Mouse (Mus musculus) frontal cortex, adult 2 months (tissue): ENCODE measurements at regions not wholly inside any gene's neighbourhood (a gene's known extent, or its start where the extent isn't known, plus 50 kb on each side); places are given as distances from the start of the nearest gene placed in this dataset.
A peak's percentile ranks its signal among the peaks of the same experiment; 100 is the strongest.

Experiments used
- DNase-seq, 2 experiments: peaks; one replicate each; pipeline ENCODE4 v3.0.0; 2022; ENCODE audit warnings: low spot score in 1 of 2; ENCODE audit errors: extremely low spot score in 1 of 2

DNA sequence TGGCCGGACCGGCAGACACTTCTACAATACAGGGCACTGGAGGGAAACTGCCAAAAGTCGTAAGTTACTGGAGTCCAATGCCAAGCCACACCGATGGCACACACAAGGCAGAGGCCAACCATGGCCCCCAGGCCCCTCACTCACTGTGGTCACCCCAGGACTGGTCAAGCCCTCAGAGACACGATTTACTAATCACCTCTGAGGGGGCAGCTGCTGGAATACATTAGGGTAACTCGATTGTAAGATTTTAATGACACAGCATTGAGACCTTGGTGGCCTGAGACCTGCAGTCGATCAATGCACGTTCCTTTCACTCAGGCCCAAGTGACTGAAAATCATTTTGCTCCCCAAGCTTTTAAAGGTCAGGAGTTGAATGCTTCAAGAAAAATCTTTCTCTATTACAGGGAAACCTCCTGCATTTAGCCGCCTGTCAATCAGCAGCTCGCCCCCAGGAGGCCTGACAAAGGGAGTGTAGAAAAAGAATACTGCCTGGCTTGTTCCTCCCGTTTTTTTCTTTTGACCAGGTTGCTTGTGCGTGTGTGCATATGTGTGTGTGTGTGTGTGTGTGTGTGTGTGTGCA lies 156.2 kb downstream of the Tle3 start:
- no peak for DNase-seq

DNA sequence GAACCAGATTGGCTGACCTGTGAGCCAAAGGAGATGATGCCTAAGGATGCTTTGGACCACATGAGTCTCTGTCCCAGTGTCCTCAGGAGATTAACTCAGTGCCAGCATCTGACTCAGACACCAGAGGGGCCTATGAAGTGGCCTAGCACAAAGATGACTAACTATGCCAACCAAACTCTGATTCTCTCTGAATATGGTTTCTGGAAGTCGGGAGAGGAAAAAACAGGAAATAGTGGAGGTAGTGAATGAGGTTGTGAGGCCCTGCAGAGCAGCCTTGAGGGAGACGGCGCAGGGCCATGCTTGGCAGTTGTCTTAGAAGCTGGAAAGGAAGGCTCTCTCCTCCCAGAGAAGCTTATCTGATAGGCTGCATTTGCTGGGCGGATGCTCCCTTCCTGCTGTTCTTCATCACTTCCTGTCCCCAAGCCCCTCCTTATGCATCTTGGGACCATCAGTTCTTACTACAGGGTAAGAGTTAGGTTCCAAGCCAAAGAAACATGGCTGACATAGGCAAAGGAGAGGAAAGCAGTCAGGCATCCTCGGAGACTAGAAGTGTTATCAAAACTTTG lies 155.4 kb downstream of the Tle3 start:
- no peak for DNase-seq

DNA sequence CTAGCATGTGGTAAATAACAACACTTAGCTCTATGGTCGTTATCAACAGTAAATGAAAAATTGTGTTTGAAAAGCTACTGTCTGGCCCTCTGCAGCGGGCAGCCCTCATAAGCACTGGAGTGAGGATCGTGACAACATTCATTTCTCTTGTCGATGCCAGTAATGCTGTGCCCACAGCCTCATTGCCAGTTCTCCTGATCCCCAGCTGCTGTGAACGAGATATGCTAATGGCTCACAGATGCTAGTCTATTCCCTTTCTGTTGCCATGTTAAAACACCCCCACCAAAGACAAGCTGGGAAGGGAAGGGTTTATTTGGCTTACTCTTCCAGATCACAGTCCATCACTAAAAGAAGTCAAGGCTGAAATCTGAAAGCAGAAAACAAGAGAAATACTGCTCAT lies 148.0 kb downstream of the Tle3 start:
- no peak for DNase-seq

DNA sequence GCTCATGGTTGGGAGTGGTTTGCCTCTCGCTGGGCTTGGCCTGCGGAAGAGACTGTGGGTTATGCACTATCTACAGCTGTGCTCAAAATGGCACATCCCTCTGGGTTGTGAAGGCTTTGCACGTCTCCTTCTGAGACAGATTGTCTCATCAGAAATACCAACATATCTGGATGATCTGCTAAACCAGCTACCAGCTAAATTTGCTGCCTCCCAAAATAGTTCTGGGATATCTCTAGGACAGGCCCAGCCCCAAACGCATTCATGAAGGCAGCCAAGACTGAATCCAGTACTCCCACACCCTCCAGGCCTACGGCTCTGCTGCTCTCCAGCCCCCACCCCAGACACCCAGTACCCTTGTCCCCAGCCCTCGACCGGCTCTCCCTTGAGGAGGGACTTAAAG lies 145.7 kb downstream of the Tle3 start:
- peak; percentile 47 to 71 for DNase-seq

DNA sequence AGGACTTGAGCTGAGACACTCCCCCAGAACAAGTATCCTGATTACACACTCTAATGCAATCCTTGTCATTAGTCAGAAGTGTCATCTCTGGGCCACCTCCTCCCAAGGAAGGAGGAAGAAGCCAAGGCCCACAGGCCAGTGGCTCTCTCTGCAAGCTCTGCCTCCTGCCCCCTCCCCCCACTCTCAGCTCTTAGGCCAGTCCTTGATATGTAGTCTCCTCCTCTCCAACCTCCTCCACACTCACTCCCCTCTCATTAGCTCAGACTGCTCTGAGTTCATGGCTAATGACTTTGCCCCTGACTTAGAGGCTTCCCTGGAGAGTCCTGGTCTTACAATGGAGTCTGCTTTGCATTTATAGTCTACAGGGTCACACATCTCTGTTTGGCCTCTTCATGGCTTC lies 139.3 kb downstream of the Tle3 start:
- DNase-seq: no peak

DNA sequence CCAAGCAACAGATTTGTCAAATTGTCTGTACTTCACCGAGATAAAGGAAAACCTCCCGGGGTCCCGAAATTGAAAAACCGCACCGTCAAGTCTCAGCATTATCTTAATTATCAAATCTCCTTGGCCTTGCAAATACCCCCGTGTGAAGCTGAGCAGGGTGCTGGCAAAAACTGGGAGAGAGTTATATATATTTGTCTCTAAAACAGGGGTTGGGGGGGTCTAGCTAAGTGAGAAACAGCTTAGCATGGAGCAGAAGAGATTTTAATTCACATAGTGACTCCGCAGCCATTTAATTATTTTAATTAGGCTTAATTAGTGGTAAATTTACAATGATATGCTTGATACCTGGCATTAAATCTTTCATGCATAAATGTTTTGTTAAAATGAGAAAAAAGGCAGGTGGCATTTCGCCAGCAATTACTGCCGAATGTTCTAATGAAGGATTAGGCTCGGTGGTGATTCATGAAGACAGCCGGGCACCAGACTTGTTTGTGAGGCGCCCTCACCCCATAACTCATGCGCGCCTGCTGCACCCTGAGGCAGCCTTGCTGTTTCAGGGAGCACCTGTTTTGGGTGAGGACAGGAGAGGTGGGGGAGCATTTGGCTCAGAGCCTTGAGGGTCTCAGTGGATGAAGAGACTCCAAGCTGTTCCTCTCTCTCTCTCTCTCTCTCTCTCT lies 138.2 kb downstream of the Tle3 start:
- DNase-seq: no peak

DNA sequence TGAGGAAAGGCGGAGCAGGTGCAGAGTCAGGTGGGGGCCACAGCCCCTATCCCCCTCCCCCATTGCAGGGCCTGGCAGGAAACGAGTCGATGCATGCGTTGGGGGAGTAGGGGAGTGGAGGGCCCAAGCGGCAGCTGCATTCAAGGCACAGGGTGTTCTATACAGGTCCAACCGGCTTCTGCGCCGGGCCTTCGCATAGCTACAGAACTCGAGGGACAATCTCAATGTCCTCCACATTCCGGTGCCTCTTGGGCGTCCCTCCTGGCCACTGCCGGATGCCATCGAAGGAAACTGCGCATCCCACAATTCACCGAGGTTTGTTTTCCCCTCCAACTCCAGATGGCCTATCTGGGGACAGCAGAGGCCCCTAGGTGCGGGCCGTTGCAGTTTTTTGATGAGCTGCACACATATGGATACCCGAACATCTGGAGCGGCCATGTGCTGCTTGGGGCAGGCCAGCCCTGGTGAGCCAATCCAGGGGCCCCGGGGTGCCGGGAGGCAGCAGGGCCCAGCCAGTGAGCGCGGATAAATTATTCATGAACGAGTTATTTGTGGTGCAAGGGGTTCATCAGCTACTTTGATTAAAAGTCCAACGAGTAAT lies 137.5 kb downstream of the Tle3 start:
- DNase-seq: no peak

DNA sequence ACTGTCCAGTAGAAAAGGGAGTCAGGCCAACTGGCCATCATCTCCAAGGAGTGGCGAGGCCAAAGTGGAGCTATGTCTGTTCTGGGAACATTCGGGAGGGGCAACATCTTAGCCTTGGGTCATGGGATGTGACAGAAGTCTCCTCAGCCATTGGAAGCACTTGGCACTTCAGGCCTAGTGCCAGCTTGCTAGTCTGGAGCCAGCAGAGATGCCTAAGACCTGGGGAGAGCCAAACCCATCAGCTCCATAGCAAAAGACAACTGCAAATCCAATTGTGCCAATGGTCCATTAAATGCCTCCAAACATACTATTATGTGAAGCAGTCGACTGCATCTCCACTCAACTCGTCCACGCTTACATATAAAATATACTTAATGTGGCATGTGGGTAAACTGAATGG lies 136.9 kb downstream of the Tle3 start:
- no peak for DNase-seq

DNA sequence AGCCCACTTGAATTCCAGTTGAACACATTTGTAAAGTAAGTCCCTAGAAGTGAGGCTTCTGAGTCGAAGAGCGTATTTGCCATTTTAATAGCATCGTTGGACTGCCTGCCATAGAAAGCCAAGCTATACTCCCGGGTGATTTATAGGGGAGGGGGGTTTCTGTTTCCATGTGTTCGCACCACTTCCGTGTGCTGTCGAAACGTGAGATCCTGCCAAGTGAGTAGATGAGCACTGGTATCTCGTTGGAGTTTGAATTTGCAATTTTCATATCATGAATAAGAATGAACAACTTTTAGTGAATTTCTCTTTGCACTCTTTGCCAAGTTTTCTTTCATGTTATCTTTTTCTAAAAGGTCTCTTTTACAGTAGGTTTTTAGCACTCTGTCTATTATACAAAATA lies 128.7 kb downstream of the Tle3 start:
- no peak for DNase-seq

DNA sequence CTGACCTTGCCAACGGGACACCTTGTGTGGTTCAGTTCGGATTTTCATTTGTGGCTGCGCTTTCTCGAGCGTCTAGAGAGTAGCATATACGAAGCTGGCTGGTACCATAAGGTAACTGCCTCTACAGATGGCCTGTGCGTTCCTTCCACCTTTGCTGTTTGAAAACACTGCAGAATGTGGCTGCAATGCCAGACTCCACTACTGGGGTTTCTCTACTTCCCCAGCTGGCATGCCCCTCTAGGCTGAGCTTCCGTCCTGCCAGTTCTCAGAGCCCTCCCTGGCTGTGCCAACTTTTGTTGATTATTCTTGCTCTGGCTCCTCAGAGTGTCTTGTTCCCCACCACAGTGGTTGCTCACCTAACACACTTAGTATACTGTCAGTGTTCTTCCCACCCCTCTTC lies 120.7 kb downstream of the Tle3 start:
- no peak for DNase-seq

DNA sequence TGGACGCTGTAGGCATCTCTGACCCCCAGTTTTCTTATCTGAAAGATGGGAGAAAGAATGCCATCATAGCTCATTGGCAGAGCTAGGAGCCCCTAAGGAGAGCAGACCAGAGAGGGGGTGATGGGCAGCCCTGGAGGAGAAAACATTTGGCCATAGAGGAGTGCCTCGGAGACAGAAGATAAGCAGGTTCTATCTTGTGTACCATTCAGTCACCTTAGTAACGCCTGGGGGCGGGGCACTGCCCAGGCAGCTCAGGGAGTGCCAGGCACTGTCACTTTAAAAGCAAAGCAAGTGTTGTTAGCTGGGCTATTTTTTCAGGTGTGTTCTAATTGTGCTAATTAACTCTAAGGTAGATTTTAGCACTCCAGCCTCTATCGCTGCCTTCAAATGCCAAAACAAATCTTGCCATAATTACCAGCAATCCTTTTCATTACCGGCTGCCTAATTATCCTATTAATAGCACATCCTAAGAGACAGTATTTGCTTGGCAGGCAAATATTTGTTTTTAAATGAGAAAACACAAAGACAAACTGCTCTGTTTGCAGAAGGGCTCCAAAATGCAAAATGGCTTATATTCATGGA lies 119.1 kb downstream of the Tle3 start:
- DNase-seq: no peak

DNA sequence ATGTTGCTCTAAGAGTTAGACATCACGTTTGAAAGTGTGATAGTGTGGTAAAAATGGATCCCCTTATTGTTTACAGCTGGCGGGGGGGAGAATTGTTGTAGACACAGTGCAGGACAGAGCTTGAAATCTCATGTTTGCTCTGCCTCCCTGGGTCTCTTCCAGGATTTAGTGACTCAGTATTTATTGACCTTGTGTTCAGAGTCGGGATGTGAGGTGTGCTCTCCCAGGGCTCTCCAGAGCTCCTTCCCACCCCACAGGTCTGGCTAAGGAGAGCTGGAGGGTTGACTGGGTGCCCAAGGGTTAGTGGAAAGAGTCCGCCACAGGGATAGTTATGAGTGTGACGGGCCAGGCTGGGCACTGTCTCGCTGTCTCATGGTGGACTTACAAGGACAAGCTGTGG lies 117.8 kb downstream of the Tle3 start:
- DNase-seq: no peak

DNA sequence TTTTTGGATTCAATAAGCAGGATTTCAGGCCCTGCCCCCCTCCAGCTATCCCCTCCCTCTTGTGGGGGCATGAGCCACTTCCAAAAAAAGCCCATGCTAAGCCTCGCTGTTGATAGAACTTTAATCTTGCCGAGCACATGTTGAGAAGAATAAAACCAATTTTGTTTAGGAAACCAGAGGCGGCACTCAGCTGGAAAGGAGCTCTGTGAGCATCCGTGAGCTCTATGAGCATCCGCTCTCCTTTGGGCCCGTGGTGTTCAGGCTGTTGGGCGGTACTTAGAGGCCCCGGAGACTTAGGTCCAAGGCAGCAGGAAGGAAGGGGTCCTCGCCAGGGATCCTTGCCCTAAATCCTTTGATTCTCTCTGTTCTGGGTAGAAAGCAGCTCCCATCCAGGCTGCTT lies 117.0 kb downstream of the Tle3 start:
- DNase-seq: no peak

DNA sequence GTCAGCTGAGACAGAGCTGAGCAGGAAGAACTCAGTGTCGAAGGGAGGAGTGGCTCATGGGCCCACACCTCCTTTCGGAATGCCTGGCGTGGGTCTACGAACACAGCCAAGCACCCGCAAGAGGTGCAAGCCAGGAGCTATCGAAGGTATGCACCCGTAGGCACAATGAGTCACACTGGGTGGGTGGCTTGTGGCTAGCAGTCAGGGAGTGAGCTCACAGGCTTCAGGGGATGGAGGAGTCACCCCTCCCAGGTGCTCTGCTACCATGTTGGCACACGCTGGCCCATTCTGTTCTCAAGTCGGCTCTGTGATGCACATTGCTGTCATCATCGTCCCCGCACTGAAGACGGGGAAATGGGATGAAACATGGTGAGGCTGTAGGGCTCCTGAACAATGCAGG lies 115.7 kb downstream of the Tle3 start:
- DNase-seq: peak in 1 of 2 experiments; percentile 31

DNA sequence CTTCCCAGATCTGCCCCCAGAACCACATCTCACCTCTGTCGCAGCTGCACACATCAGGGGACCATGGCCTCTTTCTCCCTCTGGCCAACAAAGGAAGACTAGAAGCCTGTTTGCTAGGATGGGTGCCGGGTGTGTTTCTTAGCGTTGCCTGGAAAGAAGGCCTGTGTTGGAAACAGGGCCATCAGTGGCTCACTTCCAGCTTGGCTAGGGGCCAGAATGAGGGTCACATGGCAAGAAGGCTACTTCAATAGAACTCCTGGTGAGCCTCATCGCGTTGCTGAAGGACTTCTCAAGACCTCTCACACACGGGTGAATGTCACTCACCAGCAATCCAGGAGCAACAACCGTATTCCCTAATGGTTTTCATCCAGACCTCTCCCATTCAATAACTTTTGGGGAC lies 115.0 kb downstream of the Tle3 start:
- DNase-seq: no peak

DNA sequence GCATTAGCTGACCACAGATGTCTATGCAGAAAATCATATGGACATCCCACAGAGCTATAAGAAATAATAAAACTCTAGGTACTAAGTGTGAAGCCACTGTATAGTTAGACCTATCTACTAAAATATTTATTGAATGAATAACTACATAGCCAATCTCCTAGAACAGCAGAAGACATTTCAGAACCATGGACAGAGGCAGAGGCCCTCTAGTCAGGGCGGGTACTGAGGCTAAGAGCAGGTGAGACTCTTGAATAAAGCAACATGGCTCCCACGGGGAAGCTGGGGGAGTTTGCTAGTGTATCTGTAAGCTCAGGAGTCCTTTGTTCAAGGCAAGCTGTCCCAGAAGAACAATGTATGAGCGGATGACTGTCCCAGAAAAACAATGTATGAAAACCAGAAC lies 112.2 kb downstream of the Tle3 start:
- no peak for DNase-seq

DNA sequence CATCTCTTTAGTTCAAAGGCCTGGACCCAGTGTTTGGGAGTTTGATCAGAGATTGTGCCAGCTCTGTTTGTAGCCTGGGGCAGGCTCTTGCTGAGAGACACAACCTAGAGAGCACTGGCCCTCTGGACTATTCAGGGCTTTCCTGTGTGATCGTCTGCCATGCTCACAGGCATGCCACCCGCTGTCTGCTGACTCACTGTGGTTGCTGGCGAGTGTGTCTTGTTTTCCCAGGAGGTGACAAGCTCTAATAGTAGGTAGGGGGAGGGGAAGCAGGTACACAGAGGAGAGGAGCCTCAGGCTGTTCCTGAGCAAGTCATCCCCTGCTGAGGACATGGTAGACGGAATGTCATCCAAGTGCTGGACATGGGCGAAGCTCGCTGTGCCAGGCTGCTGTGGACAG lies 107.5 kb downstream of the Tle3 start:
- DNase-seq: no peak

DNA sequence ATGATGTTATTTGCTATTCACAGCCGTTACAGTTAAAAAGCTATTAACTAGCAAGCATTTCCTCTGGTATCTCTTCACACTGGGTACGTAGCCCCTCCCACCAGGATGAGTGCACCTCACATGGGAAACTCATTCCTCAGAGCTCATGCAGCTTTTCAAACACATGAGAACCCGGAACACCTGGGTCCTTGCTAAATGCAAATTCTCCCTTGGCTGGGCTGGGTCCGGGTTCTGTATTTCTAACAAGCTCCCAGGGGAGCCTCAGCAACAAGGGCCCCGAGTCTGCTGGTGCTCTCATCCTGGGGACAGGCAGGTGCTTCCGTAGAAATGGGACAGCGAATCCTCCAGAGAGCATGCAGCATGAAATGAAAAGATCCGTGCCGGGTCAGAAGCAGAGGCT lies 106.7 kb downstream of the Tle3 start:
- no peak for DNase-seq

DNA sequence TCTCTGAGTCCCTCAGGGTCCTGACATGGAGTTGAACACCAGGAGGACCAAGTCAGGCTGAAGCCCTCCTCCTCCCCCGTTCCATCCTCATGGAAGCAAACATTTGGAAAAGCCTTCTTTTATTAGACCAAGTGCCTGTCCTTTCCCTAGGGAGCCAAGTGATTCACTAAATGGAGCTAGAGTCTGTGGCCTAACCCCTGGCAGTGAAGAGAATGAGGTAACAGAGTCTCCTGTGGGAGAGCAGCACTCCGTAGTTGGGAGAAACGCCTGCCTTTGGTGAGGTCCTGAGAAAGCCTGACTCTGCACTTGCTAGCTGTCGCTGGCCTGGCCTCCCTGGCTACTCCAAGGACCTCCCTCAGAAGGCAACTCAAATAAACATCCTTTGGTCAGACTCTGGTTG lies 104.2 kb downstream of the Tle3 start:
- no peak for DNase-seq

DNA sequence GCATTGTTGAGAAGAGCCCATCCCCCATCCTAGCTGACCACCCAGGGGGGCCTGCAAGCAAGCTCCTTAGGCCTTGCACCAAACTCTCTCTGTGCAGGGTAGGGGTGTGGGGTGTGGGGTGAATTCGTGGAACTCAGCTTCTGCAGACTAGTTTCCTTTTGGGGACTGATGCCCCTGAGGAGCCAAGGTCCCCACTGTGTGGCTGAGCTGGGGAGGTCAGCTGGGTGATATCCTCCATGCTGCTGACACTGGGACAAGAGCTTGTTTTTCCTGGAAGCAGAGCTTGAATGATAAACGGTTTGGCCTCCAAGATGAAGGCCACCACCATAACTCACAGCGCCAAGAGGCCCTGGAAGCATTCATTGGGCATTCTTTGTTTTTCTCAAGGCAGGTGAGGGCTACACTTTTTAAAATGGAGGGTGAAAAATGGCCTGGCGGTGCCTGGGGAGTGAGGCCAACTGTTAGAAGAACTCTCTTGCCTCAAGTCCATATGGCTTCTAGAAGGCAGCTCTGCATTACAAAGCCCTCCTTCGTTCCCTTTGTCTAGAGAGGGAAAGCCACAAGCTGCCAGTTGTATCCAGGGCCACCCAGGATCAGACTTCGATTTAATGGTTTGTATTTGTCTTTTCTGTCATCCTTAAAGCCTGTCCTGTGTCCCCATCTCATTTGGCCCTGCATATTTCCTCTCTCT lies 98.8 kb downstream of the Tle3 start:
- no peak for DNase-seq

DNA sequence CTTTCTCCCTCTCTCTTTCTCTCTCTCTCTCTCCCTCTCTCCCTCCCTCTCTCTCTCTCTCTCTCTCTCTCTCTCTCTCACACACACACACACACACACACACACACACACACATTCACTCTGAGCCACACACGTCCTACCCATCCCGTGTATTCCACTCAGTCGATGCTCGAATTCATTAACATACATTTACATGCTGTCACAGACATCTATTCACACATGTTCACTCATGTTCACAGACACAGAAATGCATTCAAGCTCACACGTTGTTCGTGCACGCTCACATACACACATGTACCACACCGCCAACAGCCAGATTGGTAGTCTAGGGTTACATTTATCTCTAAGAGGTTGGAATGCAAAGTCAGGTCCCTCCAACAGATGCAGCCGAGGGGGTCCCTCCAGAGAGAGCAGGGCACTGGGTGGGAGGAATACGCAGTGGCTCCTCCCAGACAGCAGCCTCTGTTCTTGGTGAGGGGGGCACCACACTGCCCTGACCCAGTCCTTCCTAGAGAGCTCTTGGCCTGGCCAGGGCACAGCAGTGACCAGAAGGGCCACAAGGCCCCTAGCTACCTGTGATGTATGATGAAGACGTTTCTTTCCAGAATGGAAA lies 96.8 kb downstream of the Tle3 start:
- DNase-seq: no peak
